Mouse (Mus musculus) forebrain, postnatal 0 days (tissue): ENCODE measurements around the gene Fermt3. TPM values are rescaled to one million over a fixed set of nuclear protein-coding genes. Genes with fewer than 3 reads are reported as not detected.

Experiments used
- ATAC-seq: fragments of 200-750 bp; cut with Nextera tagmentation; 2 replicates; pipeline ENCODE4 v1.8.0; 2017; ENCODE audit warnings: mild to moderate bottlenecking, moderate library complexity
- DNase-seq: peaks from one replicate; pipeline ENCODE4 v3.0.0-alpha.2; 2015
- H3K27ac ChIP-seq: fragments of 300-500 bp; sonication (generic); 2 replicates; pipeline ENCODE4 v1.5.1; 2014; ENCODE audit warnings: low read depth, mild to moderate bottlenecking, antibody characterized with exemption, low read length, moderate library complexity, mixed read lengths
- H3K27me3 ChIP-seq: fragments of 300-500 bp; sonication (generic); 2 replicates; pipeline ENCODE4 v1.6.1; 2014; ENCODE audit warnings: mild to moderate bottlenecking, low read length, mixed read lengths; ENCODE audit not compliant: insufficient read depth
- H3K36me3 ChIP-seq: fragments of 300-500 bp; sonication (generic); 2 replicates; pipeline ENCODE4 v1.6.1; 2014; ENCODE audit warnings: mild to moderate bottlenecking, moderate library complexity; ENCODE audit not compliant: insufficient read depth
- H3K4me1 ChIP-seq: fragments of 300-500 bp; sonication (generic); 2 replicates; pipeline ENCODE4 v1.6.1; 2014; ENCODE audit warnings: antibody characterized with exemption; ENCODE audit not compliant: insufficient read depth
- H3K4me2 ChIP-seq: fragments of 300-500 bp; sonication (generic); 2 replicates; pipeline ENCODE4 v1.6.1; 2014; ENCODE audit warnings: low read depth, mild to moderate bottlenecking, moderate library complexity
- H3K4me3 ChIP-seq: fragments of 300-500 bp; sonication (generic); 2 replicates; pipeline ENCODE4 v1.5.1; 2014; ENCODE audit warnings: low read depth, low read length, mixed read lengths
- H3K9ac ChIP-seq: fragments of 300-500 bp; sonication (generic); 2 replicates; pipeline ENCODE4 v1.6.1; 2014; ENCODE audit warnings: mild to moderate bottlenecking
- H3K9me3 ChIP-seq: fragments of 300-500 bp; sonication (generic); 2 replicates; pipeline ENCODE4 v1.6.1; 2016; ENCODE audit warnings: low read length
- CTCF ChIP-seq: sonication (generic); IDR thresholded peaks from 2 replicates; pipeline ENCODE4 v1.5.1; 2016; ENCODE audit warnings: antibody characterized with exemption, control low read depth, low read depth
- WGBS: fragments of 180-500 bp; shearing (Covaris S2); extraction: QIAGEN DNeasy Blood & Tissue Kit; methylation state at CpG from one replicate; pipeline ENCODE4 v1.1.7; 2014; 5-methylcytosine and 5-hydroxymethylcytosine counted together
- polyA plus RNA-seq: library from polyadenylated mRNA; unstranded; fragments of >200 nt; fragmentation: Nextera tagmentation; extraction: Ambion mirVana; gene quantifications from 2 replicates; pipeline ENCODE4 v1.2.1, GENCODE M21; 2015
- total RNA-seq: library from RNA; depleted of rRNA; stranded (reverse); fragments of >200 nt; gene quantifications from 2 replicates; pipeline ENCODE4 v1.2.3, GENCODE M21; 2014

Gene Fermt3
- total and polyA plus RNA-seq, 2 experiments from 2014 or later: 3.6 to 6.0 TPM

- TF ChIP-seq CTCF: no peak
- DNase-seq (no peak), ATAC-seq (no peak)
- no peaks in the 10 kb centered on the region for H3K27me3 ChIP-seq
- H3K36me3 ChIP-seq: no peaks in the 10 kb centered on the region
- H3K9ac ChIP-seq: no peak overlapping the region
- H3K4me2 ChIP-seq: no peak overlapping the region
- no peak overlapping the region for H3K4me3 ChIP-seq
- H3K27ac ChIP-seq: no peak overlapping the region
- WGBS: 88% methylated on average over 6 of the region's 6 CpGs
- peaks cover 19% of the 10 kb centered on the region for H3K4me1 ChIP-seq
- no peaks in the 10 kb centered on the region for H3K9me3 ChIP-seq
Observed at GRCm38 (mm10) chr19:6990712-6991111, 28.6 kb downstream of the Fermt3 start.

DNA sequence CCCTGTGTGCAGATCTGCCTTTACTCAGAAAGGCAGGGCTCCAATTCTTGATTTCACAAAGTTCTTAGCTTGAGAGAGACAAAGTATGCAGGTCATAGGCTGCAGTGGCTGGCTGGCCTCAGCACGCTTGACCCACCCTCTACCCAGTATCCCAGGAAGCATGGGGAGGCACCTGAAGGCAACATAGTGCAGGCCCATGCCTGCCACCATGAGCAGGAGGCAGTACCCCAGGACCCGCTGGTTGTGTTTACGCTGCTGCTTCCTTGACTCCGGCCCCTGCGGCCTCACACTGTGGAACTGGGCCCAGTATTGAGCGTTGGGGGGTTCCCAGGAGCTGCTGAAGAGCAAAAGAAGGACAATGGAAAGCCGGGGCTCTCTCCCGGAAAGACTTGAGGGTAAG, 30.0 kb downstream of the Fermt3 start:
- Histone ChIP-seq H3K27ac (no peak overlapping the region), H3K9me3 (no peaks in the 10 kb centered on the region), H3K27me3 (no peaks in the 10 kb centered on the region), H3K9ac (no peak overlapping the region), H3K36me3 (peaks cover 7% of the 10 kb centered on the region), H3K4me1 (peaks cover 12% of the 10 kb centered on the region; the same call in 1 of the 2 replicates), H3K4me2 (no peak overlapping the region), H3K4me3 (no peak overlapping the region)
- no peak for TF ChIP-seq CTCF
- ATAC-seq (no peak), DNase-seq (no peak)
- WGBS: 80% methylated on average over 8 of the region's 8 CpGs

GRCm38 (mm10) chr19:6987904-6988285, 31.4 kb downstream of the Fermt3 start:
- Histone ChIP-seq H3K27ac (peak overlapping the region; percentile 71), H3K4me1 (peaks cover 9% of the 10 kb centered on the region; the same call in 1 of the 2 replicates), H3K9ac (peak overlapping the region; percentile 74), H3K4me2 (peak overlapping the region; percentile 81), H3K36me3 (peaks cover 15% of the 10 kb centered on the region), H3K4me3 (peak overlapping the region; percentile 82), H3K27me3 (no peaks in the 10 kb centered on the region), H3K9me3 (no peaks in the 10 kb centered on the region)
- TF ChIP-seq CTCF: no peak
- DNase-seq (no peak), ATAC-seq (no peak)
- 5% methylated on average over 8 of the region's 8 CpGs for WGBS

DNA sequence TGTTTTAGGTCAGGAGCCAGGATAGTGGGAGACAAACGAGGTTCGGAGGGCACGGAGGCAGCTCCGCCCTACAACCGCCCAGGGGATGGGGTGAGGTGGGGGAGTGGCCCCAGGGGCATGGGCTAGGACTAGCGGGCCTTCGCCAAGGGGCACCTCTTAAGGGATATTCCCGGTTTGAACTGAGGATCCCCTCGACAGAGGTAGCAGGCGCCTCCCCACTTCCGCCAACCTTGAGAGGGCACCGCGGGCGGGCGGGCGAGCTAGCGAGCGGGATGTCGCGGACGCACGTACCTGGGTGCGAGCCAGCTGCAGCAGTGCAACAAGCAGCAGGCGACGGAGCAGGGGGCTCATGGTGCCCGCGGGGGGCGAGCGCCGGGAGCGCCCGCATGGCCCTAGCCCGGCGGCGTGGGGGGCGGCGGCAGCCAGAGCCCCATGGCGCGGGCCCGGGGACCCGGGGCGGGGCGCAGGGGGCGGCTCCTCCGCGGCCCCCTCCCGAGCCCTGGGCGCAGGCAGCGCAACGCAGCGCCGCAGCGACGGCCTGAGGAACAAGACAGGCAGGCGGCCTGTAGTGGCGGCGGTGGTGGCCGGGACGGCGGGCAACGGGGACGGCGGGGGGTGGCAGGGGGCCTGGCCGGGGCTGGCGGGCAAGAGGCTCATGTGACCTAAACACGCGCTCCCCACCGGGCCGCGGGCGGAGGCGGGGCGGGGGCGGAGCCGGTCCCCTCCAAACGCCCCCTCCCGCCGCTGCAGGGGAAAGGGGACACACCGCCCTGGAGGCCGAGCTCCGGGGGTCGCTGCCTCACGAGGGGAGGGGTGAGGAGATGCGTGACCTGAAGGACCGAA, 32.0 kb downstream of the Fermt3 start, which contains the start of gene Vegfb:
Vegfb (minus strand) TSS at position 591 of the 843 bp plus-strand sequence.
- WGBS: 3% methylated on average over 61 of the region's 85 CpGs
- peak within 1 kb of the TSS; percentile 71 for H3K27ac ChIP-seq
- peak within 1 kb of the TSS; percentile 82 for H3K4me3 ChIP-seq
- peak within 1 kb of the TSS; percentile 74 for H3K9ac ChIP-seq
- ATAC-seq (peak; percentile 60), DNase-seq (peak; percentile 67)
- peaks cover 20% of the 10 kb centered on the region for H3K36me3 ChIP-seq
- H3K4me2 ChIP-seq: peak within 1 kb of the TSS; percentile 81
- no peaks in the 10 kb centered on the region for H3K27me3 ChIP-seq
- H3K4me1 ChIP-seq: 0 out of 2 replicates have a peak, but pooled peaks cover 8% of the 10 kb centered on the region
- no peaks in the 10 kb centered on the region for H3K9me3 ChIP-seq
- TF ChIP-seq CTCF: no peak

DNA sequence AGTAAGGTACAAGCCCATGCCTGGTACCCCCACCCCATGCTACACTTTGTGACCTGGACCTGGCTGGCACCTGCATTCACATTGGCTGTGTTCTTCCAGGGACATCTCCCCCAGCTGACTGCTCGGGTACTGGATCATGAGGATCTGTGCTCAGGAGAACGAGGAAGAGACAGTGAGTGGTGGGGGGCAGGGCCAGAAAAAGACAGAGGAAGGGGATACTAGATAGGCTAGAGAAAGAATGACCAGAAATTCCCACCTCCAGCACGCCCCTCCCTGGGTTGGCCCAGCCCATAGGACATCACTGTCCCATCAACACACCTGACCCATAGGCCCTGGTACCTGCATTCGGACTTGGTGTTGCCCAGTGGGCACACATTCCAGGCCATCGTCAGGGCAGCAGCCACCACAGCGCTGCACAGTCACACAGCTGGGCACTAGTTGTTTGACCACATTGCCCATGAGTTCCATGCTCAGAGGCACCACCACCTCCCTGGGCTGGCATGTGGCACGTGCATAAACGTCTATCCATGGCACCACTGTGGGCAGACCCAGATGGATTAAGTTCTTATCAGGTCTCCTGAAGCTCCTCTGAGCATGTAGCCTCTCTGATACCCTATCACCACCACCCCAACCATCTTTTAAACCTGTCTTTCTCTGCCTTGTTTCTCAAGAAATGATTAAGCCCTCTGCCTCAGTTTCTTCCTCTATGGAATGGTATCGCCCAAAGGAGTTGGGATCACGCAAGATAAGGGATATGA, 33.1 kb downstream of the Fermt3 start:
- Histone ChIP-seq H3K36me3 (peaks cover 22% of the 10 kb centered on the region), H3K4me3 (peak overlapping the region; percentile 82; the same call in 1 of the 2 replicates), H3K9ac (0 out of 2 replicates have a peak overlapping the region, but pooled peaks have one; percentile 74), H3K27ac (no peak overlapping the region), H3K4me1 (0 out of 2 replicates have a peak, but pooled peaks cover 8% of the 10 kb centered on the region), H3K27me3 (no peaks in the 10 kb centered on the region), H3K9me3 (no peaks in the 10 kb centered on the region), H3K4me2 (peak overlapping the region; percentile 81)
- ATAC-seq (no peak), DNase-seq (no peak)
- TF ChIP-seq CTCF: no peak
- WGBS: 80% methylated on average over 10 of the region's 10 CpGs

- peaks cover 22% of the 10 kb centered on the region for H3K36me3 ChIP-seq
- no peak overlapping the region for H3K9ac ChIP-seq
- no peak overlapping the region for H3K4me2 ChIP-seq
- peaks cover 8% of the 10 kb centered on the region; the same call in 1 of the 2 replicates for H3K4me1 ChIP-seq
- no peak for TF ChIP-seq CTCF
- ATAC-seq: no peak
- no peak overlapping the region for H3K4me3 ChIP-seq
- H3K27ac ChIP-seq: no peak overlapping the region
- H3K27me3 ChIP-seq: no peaks in the 10 kb centered on the region
- DNase-seq: no peak
- WGBS: 90% methylated on average over 19 of the region's 19 CpGs
- no peaks in the 10 kb centered on the region for H3K9me3 ChIP-seq
Observed at GRCm38 (mm10) chr19:6985300-6985699, 34.0 kb downstream of the Fermt3 start.
